Mouse (Mus musculus) stomach, embryonic 15.5 days (tissue): ENCODE measurements around the gene Bahd1. TPM values are rescaled to one million over a fixed set of nuclear protein-coding genes. Genes with fewer than 3 reads are reported as not detected.

Experiments
- ATAC-seq: fragments of 200-750 bp; cut with Nextera tagmentation; 2 replicates; pipeline ENCODE4 v1.8.0; 2017; ENCODE audit warnings: low read depth, moderate number of reproducible peaks, moderate TSS enrichment; ENCODE audit not compliant: insufficient read depth, low FRiP score
- H3K27ac ChIP-seq: fragments of 300-500 bp; sonication (generic); 2 replicates; pipeline ENCODE4 v1.5.1; 2015; ENCODE audit warnings: mild to moderate bottlenecking, inconsistent platforms
- H3K27me3 ChIP-seq: fragments of 300-500 bp; sonication (generic); replicated peaks from 2 replicates; pipeline ENCODE4 v1.6.1; 2015; ENCODE audit warnings: inconsistent platforms
- H3K36me3 ChIP-seq: fragments of 300-500 bp; sonication (generic); 2 replicates; pipeline ENCODE4 v1.6.1; 2015; ENCODE audit warnings: inconsistent platforms
- H3K4me1 ChIP-seq: fragments of 300-500 bp; sonication (generic); 2 replicates; pipeline ENCODE4 v1.6.1; 2015; ENCODE audit warnings: inconsistent platforms
- H3K4me2 ChIP-seq: fragments of 300-500 bp; sonication (generic); 2 replicates; pipeline ENCODE4 v1.6.1; 2015; ENCODE audit warnings: mild to moderate bottlenecking, inconsistent platforms
- H3K4me3 ChIP-seq: fragments of 300-500 bp; sonication (generic); replicated peaks from 2 replicates; pipeline ENCODE4 v1.5.1; 2015; ENCODE audit warnings: inconsistent platforms
- H3K9ac ChIP-seq: fragments of 300-500 bp; sonication (generic); 2 replicates; pipeline ENCODE4 v1.6.1; 2015; ENCODE audit warnings: inconsistent platforms
- H3K9me3 ChIP-seq: fragments of 300-500 bp; sonication (generic); 2 replicates; pipeline ENCODE4 v1.6.1; 2016; ENCODE audit warnings: inconsistent platforms
- WGBS: fragments of 180-500 bp; shearing (Covaris S2); methylation state at CpG from one replicate; pipeline ENCODE4 v1.1.7; 2015; 5-methylcytosine and 5-hydroxymethylcytosine counted together
- polyA plus RNA-seq: library from polyadenylated mRNA; unstranded; fragments of >200 nt; fragmentation: Nextera tagmentation; extraction: Ambion mirVana; gene quantifications from 2 replicates; pipeline ENCODE4 v1.2.1, GENCODE M21; 2015

Bahd1 gene
- polyA plus RNA-seq, 1 experiment from 2014 or later: 5.7 TPM

GRCm38 (mm10) chr2:118900826-118901140, 606 bp downstream of the Bahd1 start:
- Histone ChIP-seq H3K36me3 (no peaks in the 10 kb centered on the region), H3K27ac (no peak overlapping the region), H3K27me3 (peaks cover 46% of the 10 kb centered on the region), H3K4me2 (peak overlapping the region; percentile 97), H3K4me1 (peaks cover 45% of the 10 kb centered on the region), H3K4me3 (peak overlapping the region; percentile 94), H3K9me3 (no peaks in the 10 kb centered on the region), H3K9ac (no peak overlapping the region; the same call in 1 of the 2 replicates)
- 0% methylated on average over 11 of the region's 11 CpGs for WGBS
- ATAC-seq: no peak

- H3K36me3 ChIP-seq: no peaks in the 10 kb centered on the region
- H3K4me2 ChIP-seq: peak overlapping the region; percentile 97
- peaks cover 39% of the 10 kb centered on the region for H3K4me1 ChIP-seq
- H3K9me3 ChIP-seq: no peaks in the 10 kb centered on the region
- H3K4me3 ChIP-seq: peak overlapping the region; percentile 94
- ATAC-seq: peak; percentile 91
- under 1% methylated on average over 95 of the region's 120 CpGs for WGBS
- peaks cover 41% of the 10 kb centered on the region for H3K27me3 ChIP-seq
- H3K9ac ChIP-seq: peak overlapping the region; percentile 82
- H3K27ac ChIP-seq: peak overlapping the region; percentile 70
These were observed 1.2 kb downstream of the Bahd1 start for GRCm38 (mm10) chr2:118901175-118902031.

- Histone ChIP-seq H3K36me3 (no peaks in the 10 kb centered on the region), H3K4me3 (peak overlapping the region; percentile 94), H3K27ac (peak overlapping the region; percentile 70), H3K4me1 (peaks cover 30% of the 10 kb centered on the region), H3K27me3 (peaks cover 32% of the 10 kb centered on the region), H3K9me3 (no peaks in the 10 kb centered on the region), H3K9ac (peak overlapping the region; percentile 82), H3K4me2 (peak overlapping the region; percentile 97)
- peak; percentile 28 for ATAC-seq
- WGBS: 2% methylated on average over 67 of the region's 106 CpGs
These were observed 2.2 kb downstream of the Bahd1 start for GRCm38 (mm10) chr2:118902051-118903025.

GRCm38 (mm10) chr2:118903333-118903741, 3.2 kb downstream of the Bahd1 start:
- peak overlapping the region; percentile 97 for H3K4me2 ChIP-seq
- no peak overlapping the region for H3K9ac ChIP-seq
- H3K4me1 ChIP-seq: peaks cover 28% of the 10 kb centered on the region
- no peaks in the 10 kb centered on the region for H3K36me3 ChIP-seq
- peaks cover 22% of the 10 kb centered on the region for H3K27me3 ChIP-seq
- H3K4me3 ChIP-seq: peak overlapping the region; percentile 94
- no peak overlapping the region for H3K27ac ChIP-seq
- no peaks in the 10 kb centered on the region for H3K9me3 ChIP-seq
- no peak for ATAC-seq
- 14% methylated on average over 10 of the region's 10 CpGs for WGBS

- Histone ChIP-seq H3K9me3 (no peaks in the 10 kb centered on the region), H3K27ac (no peak overlapping the region), H3K4me3 (no peak overlapping the region), H3K9ac (no peak overlapping the region), H3K36me3 (no peaks in the 10 kb centered on the region), H3K4me2 (no peak overlapping the region), H3K4me1 (peaks cover 23% of the 10 kb centered on the region), H3K27me3 (0 out of 2 replicates have a peak, but pooled peaks cover 4% of the 10 kb centered on the region)
- ATAC-seq: no peak
- WGBS: 84% methylated on average over 7 of the region's 7 CpGs
These were observed 5.4 kb downstream of the Bahd1 start for GRCm38 (mm10) chr2:118905433-118906117.

- Histone ChIP-seq H3K9me3 (no peaks in the 10 kb centered on the region), H3K9ac (no peak overlapping the region), H3K4me1 (peaks cover 19% of the 10 kb centered on the region), H3K27me3 (no peaks in the 10 kb centered on the region), H3K36me3 (no peaks in the 10 kb centered on the region), H3K4me3 (no peak overlapping the region), H3K27ac (no peak overlapping the region), H3K4me2 (no peak overlapping the region)
- WGBS: 87% methylated on average over 5 of the region's 5 CpGs
- no peak for ATAC-seq
These were observed 5.9 kb downstream of the Bahd1 start for GRCm38 (mm10) chr2:118906118-118906492.

- WGBS: 84% methylated on average over 3 of the region's 3 CpGs
- Histone ChIP-seq H3K4me3 (no peak overlapping the region), H3K4me2 (no peak overlapping the region), H3K36me3 (no peaks in the 10 kb centered on the region), H3K27me3 (no peaks in the 10 kb centered on the region), H3K27ac (no peak overlapping the region), H3K9ac (no peak overlapping the region), H3K9me3 (no peaks in the 10 kb centered on the region), H3K4me1 (peaks cover 13% of the 10 kb centered on the region)
- ATAC-seq: no peak
These were observed 7.6 kb downstream of the Bahd1 start for GRCm38 (mm10) chr2:118907781-118908180.

GRCm38 (mm10) chr2:118909151-118909550, 9.0 kb downstream of the Bahd1 start:
- ATAC-seq: no peak
- Histone ChIP-seq H3K9ac (no peak overlapping the region), H3K9me3 (no peaks in the 10 kb centered on the region), H3K4me2 (no peak overlapping the region), H3K27me3 (no peaks in the 10 kb centered on the region), H3K4me1 (peaks cover 18% of the 10 kb centered on the region), H3K27ac (no peak overlapping the region), H3K4me3 (no peak overlapping the region), H3K36me3 (no peaks in the 10 kb centered on the region)
- WGBS: 78% methylated on average over 1 of the region's 1 CpGs

- H3K27me3 ChIP-seq: no peaks in the 10 kb centered on the region
- no peak overlapping the region for H3K4me3 ChIP-seq
- no peak overlapping the region for H3K4me2 ChIP-seq
- peaks cover 24% of the 10 kb centered on the region for H3K4me1 ChIP-seq
- no peak for ATAC-seq
- no peak overlapping the region for H3K27ac ChIP-seq
- WGBS: 65% methylated on average over 7 of the region's 7 CpGs
- no peak overlapping the region for H3K9ac ChIP-seq
- H3K36me3 ChIP-seq: no peaks in the 10 kb centered on the region
- no peaks in the 10 kb centered on the region for H3K9me3 ChIP-seq
These were observed 10.6 kb downstream of the Bahd1 start for GRCm38 (mm10) chr2:118910605-118911278.

- no peaks in the 10 kb centered on the region; the same call in 1 of the 2 replicates for H3K36me3 ChIP-seq
- ATAC-seq: no peak
- 79% methylated on average over 8 of the region's 8 CpGs for WGBS
These were observed 12.5 kb downstream of the Bahd1 start for GRCm38 (mm10) chr2:118912706-118913105.

More at GRCm38 (mm10) chr2:118912706-118913105, 12.5 kb downstream of the Bahd1 start:
- peaks cover 24% of the 10 kb centered on the region for H3K4me1 ChIP-seq
- H3K27me3 ChIP-seq: no peaks in the 10 kb centered on the region
- H3K9ac ChIP-seq: no peak overlapping the region
- H3K4me2 ChIP-seq: no peak overlapping the region
- H3K9me3 ChIP-seq: no peaks in the 10 kb centered on the region
- no peak overlapping the region for H3K27ac ChIP-seq
- no peak overlapping the region for H3K4me3 ChIP-seq
